14 mouse cellular contexts compared by ENCODE assay signal in the genomic region with DNA sequence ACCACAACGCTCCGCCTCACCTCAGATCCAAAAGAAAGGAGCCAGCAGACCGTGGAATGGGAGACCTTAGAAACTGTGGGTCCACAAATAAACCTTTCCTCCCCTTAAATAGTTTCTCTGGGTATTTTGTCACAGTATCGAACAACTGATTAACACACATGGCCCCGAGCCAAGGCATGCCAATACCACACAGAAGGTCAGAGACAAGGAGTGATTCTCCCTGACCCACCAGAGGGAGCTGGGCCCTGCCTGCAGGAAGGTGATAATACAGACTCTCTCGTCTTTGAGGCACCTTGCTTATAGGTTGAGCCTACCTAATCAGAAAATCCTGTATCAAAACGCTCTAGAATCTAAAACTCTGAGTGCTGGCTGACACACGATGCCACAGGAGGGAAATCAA.
"Had no signal": no experiment of that assay in that cellular context is flagged by ENCODE, and none has a peak within 500 bp of the region (broad histone marks: within the 10 kb centered on the region; RNA-seq: fewer than 3 reads in every experiment).

No protein-coding gene starts in this region.

- H3K4me2 ChIP-seq: liver, embryonic 11.5 days; lung, embryonic 14.5 days; midbrain, embryonic 11.5 days had no signal

- H3K27me3 ChIP-seq: megakaryocyte, embryonic 14.5 days had no signal

- H3K9ac ChIP-seq: lung, embryonic 14.5 days had no signal

- ATAC-seq: lung, postnatal 0 days had no signal

- H3K9me3 ChIP-seq: megakaryocyte, embryonic 14.5 days had no signal

- H3K27ac ChIP-seq: left cerebral cortex, adult 2 months; macrophage had no signal

- H3K4me3 ChIP-seq: left cerebral cortex, adult 2 months; megakaryocyte, embryonic 14.5 days had no signal

- DNase-seq: kidney, adult 18-20 months; kidney, adult 9 months; kidney, postnatal 10 days; layer of hippocampus, postnatal 36 days; lung, embryonic 14.5 days; midbrain, embryonic 14.5 days; thymus, adult 18-20 months; thymus, postnatal 4 days had no signal
